Mouse (Mus musculus) spleen, adult 10 weeks (tissue): ENCODE results near the gene Gm2888. TPM values are rescaled to one million over a fixed set of nuclear protein-coding genes. Genes with fewer than 3 reads are reported as not detected.

Experiments used
- polyA plus RNA-seq: library from polyadenylated mRNA; stranded (reverse); fragments of 350-450 nt; fragmentation: Illumina TruSeq; extraction: RNeasy Lipid Tissue Mini Kit (QIAGEN cat#74804); gene quantifications from one replicate; pipeline ENCODE4 v1.2.3, GENCODE M21; 2015; ENCODE audit warnings: low replicate concordance; ENCODE audit not compliant: insufficient read depth

Gm2888 gene
- not detected for polyA plus RNA-seq

GRCm38 (mm10) chr14:3029702-3030101 is at the start of gene Gm2888:
Gene Gm2888, plus strand, starts transcription at chr14:3030002.

DNA sequence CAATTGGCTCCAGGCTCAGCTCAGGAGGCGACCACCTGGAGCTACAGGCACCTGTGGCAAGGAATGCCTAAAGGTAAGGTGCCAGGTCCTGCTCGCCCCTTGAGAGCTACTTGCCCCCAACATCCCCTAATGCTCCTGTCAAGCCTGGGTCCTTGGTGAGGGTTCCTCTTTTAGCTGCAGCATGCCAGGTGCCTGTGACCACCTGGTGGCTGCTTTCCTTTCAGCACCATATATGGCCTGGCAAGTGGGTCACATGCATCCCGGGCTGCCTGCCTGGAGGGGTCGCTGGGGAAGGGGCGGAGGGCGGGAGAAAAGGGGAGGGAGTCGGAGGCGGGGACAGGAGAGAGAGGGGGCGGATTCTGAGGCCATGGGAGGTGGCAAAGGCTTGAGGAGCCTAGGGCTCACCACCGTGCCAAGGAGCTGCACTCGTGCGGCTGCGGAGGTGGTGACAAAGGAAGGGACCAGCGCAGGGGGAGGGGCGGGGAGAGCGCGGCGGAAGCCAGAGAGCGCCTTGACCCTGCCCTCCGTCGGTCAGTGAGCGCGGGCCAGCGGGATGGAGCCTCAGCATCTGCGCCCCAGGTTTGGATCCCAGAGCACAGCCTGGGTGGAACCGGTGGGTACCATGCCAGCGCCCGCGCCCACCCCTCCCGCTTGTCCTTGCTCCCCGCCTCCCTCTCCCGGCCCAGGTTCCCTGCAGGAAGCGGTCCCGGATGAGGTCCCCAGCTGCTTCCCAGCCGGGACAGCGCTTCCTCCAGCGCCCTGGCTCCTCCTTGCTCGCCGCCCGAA is 19.1 kb downstream of the Gm2888 start, which contains the start of gene Gm2897:
Gene Gm2897, plus strand, starts transcription at position 559 of the 786 bp plus-strand sequence.

Other genes starting within 250 kb of the Gm2888 start
- 0.61 TPM for gene Gm2897, start 19.3 kb downstream of the Gm2888 start, polyA plus RNA-seq
- gene Gm10340, start 104.0 kb downstream of the Gm2888 start, polyA plus RNA-seq, result not detected
- not detected for gene Gm5795, start 158.3 kb downstream of the Gm2888 start, polyA plus RNA-seq
- 1.3 TPM for gene D830030K20Rik, start 178.5 kb downstream of the Gm2888 start, polyA plus RNA-seq